Mouse (Mus musculus) C2C12 (cell line): ENCODE data around the gene Hoxa4.

Experiments
- CEBPB ChIP-seq: IDR thresholded peaks from one replicate; pipeline ENCODE4 v1.6.1; 2011; ENCODE audit warnings: low read depth, mild to moderate bottlenecking, control low read depth, moderate library complexity
- CTCF ChIP-seq: IDR thresholded peaks from one replicate; pipeline ENCODE4 v1.5.1; 2011; ENCODE audit not compliant: control insufficient read depth, insufficient read depth, insufficient read length
- FOSL1 ChIP-seq: IDR thresholded peaks from one replicate; pipeline ENCODE4 v1.8.0; 2011; ENCODE audit warnings: mild to moderate bottlenecking, low read length; ENCODE audit not compliant: poor library complexity, insufficient read depth, severe bottlenecking
- MAX ChIP-seq: IDR thresholded peaks from one replicate; pipeline ENCODE4 v1.6.1; 2011; ENCODE audit warnings: mild to moderate bottlenecking, control low read depth
- MYOD1 ChIP-seq: IDR thresholded peaks from one replicate; pipeline ENCODE4 v1.6.1; 2011; ENCODE audit warnings: low read depth; ENCODE audit not compliant: control insufficient read depth, insufficient read length
- USF1 ChIP-seq: IDR thresholded peaks from one replicate; pipeline ENCODE4 v1.6.1; 2011; ENCODE audit warnings: low read depth, mild to moderate bottlenecking, control low read depth, moderate library complexity

- TF ChIP-seq CTCF = no peak
- no peak for TF ChIP-seq MYOD1
- TF ChIP-seq MAX = no peak
- TF ChIP-seq USF1 = no peak
- TF ChIP-seq FOSL1 = no peak
- TF ChIP-seq CEBPB = no peak
Measured at GRCm38 (mm10) chr6:52200073-52200750, 8.7 kb upstream of the Hoxa4 start.
